Mouse (Mus musculus) MN1 (cell line): ENCODE data around the gene Uba1.
"Not testable (repeated sequence)": the region's sequence is repeated elsewhere in the genome, so short reads cannot be mapped to it uniquely, and the experiment has no call there.

Experiments
- DNase-seq: peaks from one replicate; pipeline ENCODE4 v3.0.0-alpha.2; 2016; ENCODE audit warnings: low spot score

Gene Uba1

DNA sequence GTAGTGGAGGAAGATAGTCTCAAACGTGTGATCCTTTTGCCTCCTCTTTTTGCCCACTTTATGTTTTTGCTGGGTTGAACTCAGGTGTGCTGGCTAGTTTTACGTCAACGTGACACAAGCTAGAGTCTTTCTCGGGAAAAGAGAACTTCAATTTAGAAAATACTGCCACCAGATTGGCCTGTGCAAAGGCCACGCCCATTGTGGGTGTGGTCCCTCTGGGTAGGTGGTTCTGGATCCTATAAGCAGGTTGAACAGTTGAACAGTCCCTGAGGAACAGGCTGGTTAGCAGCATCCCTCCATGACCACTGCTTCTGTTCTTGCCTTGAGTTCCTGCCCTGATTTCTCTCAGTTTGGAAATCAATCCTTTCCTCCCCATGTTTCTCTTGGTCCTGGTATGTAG lies 70.6 kb downstream of the Uba1 start:
- DNase-seq: no peak

DNA sequence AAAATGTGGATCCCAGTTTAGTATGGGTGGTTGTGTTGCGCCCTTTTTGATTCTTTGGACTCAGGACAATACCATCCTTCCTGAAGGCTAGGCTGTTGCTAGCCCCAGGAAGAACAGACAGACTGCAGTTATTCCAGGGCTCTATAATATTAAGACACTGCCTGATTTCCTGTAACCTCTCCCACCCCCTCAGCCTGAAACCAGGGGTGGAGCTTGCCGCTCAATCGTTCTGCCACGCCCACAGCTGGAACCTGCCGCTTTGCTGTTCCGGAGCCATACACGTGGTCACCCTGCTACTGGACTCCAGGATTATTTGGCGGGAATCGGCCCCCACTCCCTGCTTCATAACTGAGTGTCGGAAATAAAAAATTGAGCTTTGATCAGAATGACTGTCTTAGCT lies 71.9 kb downstream of the Uba1 start:
- DNase-seq: not testable (repeated sequence)
